Mouse (Mus musculus) adrenal gland, postnatal 4 days (tissue): ENCODE data around the gene Eif4g1. TPM values are rescaled to one million over a fixed set of nuclear protein-coding genes. Genes with fewer than 3 reads are reported as not detected.
"Not testable (repeated sequence)": the region's sequence is repeated elsewhere in the genome, so short reads cannot be mapped to it uniquely, and the experiment has no call there.

Experiments
- DNase-seq, 2 experiments: peaks; one replicate each; pipeline ENCODE4 v3.0.0; 2021 to 2022; ENCODE audit warnings: low spot score in 2 of 2, mixed read lengths in 2 of 2
- long read RNA-seq, 2 experiments: library from polyadenylated mRNA; stranded (forward); transcript quantifications; one replicate each; pipeline ENCODE4 v2.0.0; 2021
- total RNA-seq, 2 experiments: library from RNA; stranded (reverse); gene quantifications; 2 replicates each; pipeline ENCODE4 v1.2.3; 2021

Gene Eif4g1
- total RNA-seq: 100 to 1,000 TPM; 400 to 415 TPM
- long read RNA-seq, experiment 1, full-length matches to known transcripts: 1 of 35 reads
- long read RNA-seq, experiment 1, partial matches to known transcripts: 18 of 35 reads
- long read RNA-seq, experiment 1, other reads (novel, unspliced or antisense): 16 of 35 reads
- long read RNA-seq, experiment 2, full-length matches to known transcripts: 1 of 130 reads
- long read RNA-seq, experiment 2, partial matches to known transcripts: 108 of 130 reads
- long read RNA-seq, experiment 2, other reads (novel, unspliced or antisense): 21 of 130 reads

GRCm38 (mm10) chr16:20668013-20668412 lies at the start of gene Eif4g1:
Gene Eif4g1 (plus strand): TSS chr16:20668313.
- not testable (repeated sequence) for DNase-seq

GRCm38 (mm10) chr16:20619541-20620398 lies 48.3 kb upstream of the Eif4g1 start:
- no peak for DNase-seq

- no peak for DNase-seq
Measured at GRCm38 (mm10) chr16:20620399-20620735, 47.7 kb upstream of the Eif4g1 start.

GRCm38 (mm10) chr16:20620751-20621190 lies 47.3 kb upstream of the Eif4g1 start:
- no peak for DNase-seq

GRCm38 (mm10) chr16:20621191-20621990 lies 46.7 kb upstream of the Eif4g1 start, which contains the start of gene Camk2n2:
Gene Camk2n2 (minus strand): TSS chr16:20621287.
- peak in 1 of 2 experiments; percentile 31 for DNase-seq

- peak in 1 of 2 experiments; percentile 59 for DNase-seq
Measured at GRCm38 (mm10) chr16:20621991-20622685, 46.0 kb upstream of the Eif4g1 start.

- no peak for DNase-seq
Measured at GRCm38 (mm10) chr16:20623211-20623610, 44.9 kb upstream of the Eif4g1 start.

- no peak for DNase-seq
Measured at GRCm38 (mm10) chr16:20628871-20629391, 39.2 kb upstream of the Eif4g1 start.

GRCm38 (mm10) chr16:20629731-20630634 lies 38.1 kb upstream of the Eif4g1 start, which contains the start of gene Ece2:
Gene Ece2 (plus strand): TSS chr16:20629828.
- no peak for DNase-seq

GRCm38 (mm10) chr16:20637410-20637809 lies 30.7 kb upstream of the Eif4g1 start:
- DNase-seq: no peak

GRCm38 (mm10) chr16:20638367-20638766 lies 29.7 kb upstream of the Eif4g1 start:
- no peak for DNase-seq

GRCm38 (mm10) chr16:20642161-20642560 lies 26.0 kb upstream of the Eif4g1 start:
- DNase-seq: peak; percentile 22 to 50

- DNase-seq: no peak
Measured at GRCm38 (mm10) chr16:20643911-20644310, 24.2 kb upstream of the Eif4g1 start.

- DNase-seq: peak; percentile 93 to 96
Measured at GRCm38 (mm10) chr16:20651076-20651946, 16.8 kb upstream of the Eif4g1 start, which contains the start of gene Psmd2. Gene Psmd2 (plus strand): TSS chr16:20651652.

- no peak for DNase-seq
Measured at GRCm38 (mm10) chr16:20651947-20652310, 16.2 kb upstream of the Eif4g1 start.

GRCm38 (mm10) chr16:20653315-20653714 lies 14.8 kb upstream of the Eif4g1 start:
- DNase-seq: no peak

GRCm38 (mm10) chr16:20657661-20658060 lies 10.5 kb upstream of the Eif4g1 start:
- DNase-seq: no peak

- DNase-seq: no peak
Measured at GRCm38 (mm10) chr16:20670291-20670690, 2.2 kb downstream of the Eif4g1 start.
